ENCODE assay signal across 8 mouse cellular contexts in genomic region chr13:73723081-73723668, GRCm38 (mm10). TPM values are rescaled to one million over a fixed set of nuclear protein-coding genes. Genes with fewer than 3 reads are reported as not detected.
DNase-seq lines count a peak whose midpoint lies in the region; ATAC-seq lines count a peak whose summit lies in the region.
"Had no signal": no experiment of that assay in that cellular context is flagged by ENCODE, and none has a peak within 500 bp of the region (broad histone marks: within the 10 kb centered on the region; RNA-seq: fewer than 3 reads in every experiment).

No protein-coding gene starts in this region.

- WGBS in kidney, embryonic 16.5 days = 19% methylated on average over 8 of the region's 8 CpGs
- WGBS in lung, embryonic 16.5 days = 32% methylated on average over 8 of the region's 8 CpGs

- H3K36me3 ChIP-seq in kidney, embryonic 16.5 days (ENCODE audit: insufficient read depth, low read length) = no peaks in the 10 kb centered on the region
- H3K36me3 ChIP-seq in lung, embryonic 16.5 days (ENCODE audit: control insufficient read depth, insufficient read depth, low read length) = no peaks in the 10 kb centered on the region
- H3K36me3 ChIP-seq in splenic B cell, adult 2 months (ENCODE audit: control insufficient read depth, insufficient read depth, low read length, poor library complexity, severe bottlenecking) = no peaks in the 10 kb centered on the region

- no peak overlapping the region for H3K27ac ChIP-seq in kidney, embryonic 16.5 days (ENCODE audit: low read length)
- no peak overlapping the region for H3K27ac ChIP-seq in lung, embryonic 16.5 days (ENCODE audit: low read length)

- H3K9me3 ChIP-seq in kidney, embryonic 16.5 days (ENCODE audit: low read length) = no peaks in the 10 kb centered on the region
- no peaks in the 10 kb centered on the region for H3K9me3 ChIP-seq in lung, embryonic 16.5 days (ENCODE audit: control insufficient read depth, low read length)

- peak; percentile 52 for DNase-seq in right cerebral cortex, postnatal 14 days
- no peak for DNase-seq in right cerebral cortex, adult 18-20 months
- peak; percentile 62 for DNase-seq in adrenal gland, postnatal 10 days
- DNase-seq in frontal cortex, postnatal 14 days (ENCODE audit: low spot score in 2 of 2) = peak; percentile 11 to 31
- DNase-seq in splenic B cell, adult 2 months (ENCODE audit: low read depth, low spot score) = peak; percentile 60

- H3K9ac ChIP-seq in kidney, embryonic 16.5 days (replicated peaks; ENCODE audit: low read length) = no peak overlapping the region
- H3K9ac ChIP-seq in lung, embryonic 16.5 days (ENCODE audit: low read length) = no peak overlapping the region

- no peaks in the 10 kb centered on the region for H3K4me1 ChIP-seq in kidney, embryonic 16.5 days (ENCODE audit: insufficient read depth, low read length)
- peaks cover 3% of the 10 kb centered on the region; the same call in 1 of the 2 replicates for H3K4me1 ChIP-seq in lung, embryonic 16.5 days (replicated peaks; ENCODE audit: control insufficient read depth, insufficient read depth, low read length)

- H3K4me3 ChIP-seq in kidney, embryonic 16.5 days (ENCODE audit: low read length) = no peak overlapping the region
- no peak overlapping the region for H3K4me3 ChIP-seq in lung, embryonic 16.5 days (ENCODE audit: low read length)
- H3K4me3 ChIP-seq: erythroblast, embryonic 14.5 days had no signal

- H3K4me2 ChIP-seq in kidney, embryonic 16.5 days (replicated peaks; ENCODE audit: low read depth, low read length) = no peak overlapping the region
- no peak overlapping the region for H3K4me2 ChIP-seq in lung, embryonic 16.5 days (ENCODE audit: low read depth, low read length)

- H3K27me3 ChIP-seq in kidney, embryonic 16.5 days (ENCODE audit: insufficient read depth, low read length) = no peaks in the 10 kb centered on the region; the same call in 1 of the 2 replicates
- H3K27me3 ChIP-seq in lung, embryonic 16.5 days (ENCODE audit: control insufficient read depth, insufficient read depth, low read depth, low read length) = no peaks in the 10 kb centered on the region
- H3K27me3 ChIP-seq in splenic B cell, adult 2 months (ENCODE audit: control insufficient read depth, insufficient read depth, low read length, poor library complexity, severe bottlenecking) = no peaks in the 10 kb centered on the region

- peak; percentile 77 for ATAC-seq in kidney, embryonic 16.5 days (ENCODE audit: low FRiP score, low TSS enrichment)
- ATAC-seq in lung, embryonic 16.5 days (ENCODE audit: low read depth) = 0 out of 2 replicates have a peak, but pooled peaks have one; percentile 17

RNA-seq across cellular contexts. Expression of gene Slc12a7, which starts 9.7 kb away (rescaled TPM):
- total RNA-seq in adrenal gland, postnatal 10 days (2021) = 10 to 100 TPM; 33.1 to 43.1 TPM
- polyA plus RNA-seq in kidney, embryonic 16.5 days (2015; fragmentation: Nextera tagmentation; extraction: Ambion mirVana) = 27.0 and 28.1 TPM in 2 replicates
- polyA plus RNA-seq in lung, embryonic 16.5 days (2015; fragmentation: Nextera tagmentation; extraction: Ambion mirVana) = 14.6 and 18.7 TPM in 2 replicates

RNA-seq across cellular contexts. Expression of gene Slc6a19, which starts 18.5 kb away (rescaled TPM):
- total RNA-seq in adrenal gland, postnatal 10 days (2021) = under 1 TPM; 0.79 to 0.84 TPM
- polyA plus RNA-seq in kidney, embryonic 16.5 days (2015; fragmentation: Nextera tagmentation; extraction: Ambion mirVana) = 2.1 and 2.3 TPM in 2 replicates
- polyA plus RNA-seq in lung, embryonic 16.5 days (2015; fragmentation: Nextera tagmentation; extraction: Ambion mirVana) = 0.08 TPM in 1 of 2 replicates, not detected in the other
- polyA plus RNA-seq: erythroblast, embryonic 14.5 days had no signal

RNA-seq across cellular contexts. Expression of gene Slc6a18, which starts 45.4 kb away (rescaled TPM):
- not detected for total RNA-seq in adrenal gland, postnatal 10 days (2021)
- 34.6 and 38.4 TPM in 2 replicates for polyA plus RNA-seq in kidney, embryonic 16.5 days (2015; fragmentation: Nextera tagmentation; extraction: Ambion mirVana)
- not detected in 2 replicates for polyA plus RNA-seq in lung, embryonic 16.5 days (2015; fragmentation: Nextera tagmentation; extraction: Ambion mirVana)
- polyA plus RNA-seq: erythroblast, embryonic 14.5 days had no signal

Comparison
In these comparisons a context has a peak if more than half of its experiments do, and no peak if none do; other contexts are left out.
1. RNA of gene Slc6a18, which starts 45.4 kb away (polyA plus RNA-seq): 34.6 to 38.4 TPM in kidney, embryonic 16.5 days; not detected in lung, embryonic 16.5 days; every median in the first group is over 10 times any median in the second.